Mouse (Mus musculus) testis, postnatal 14 days (tissue): ENCODE results near the gene Tbxas1.

Source experiments
- DNase-seq: peaks from one replicate; pipeline ENCODE4 v3.0.0; 2021; ENCODE audit warnings: low spot score

Tbxas1 gene

DNA sequence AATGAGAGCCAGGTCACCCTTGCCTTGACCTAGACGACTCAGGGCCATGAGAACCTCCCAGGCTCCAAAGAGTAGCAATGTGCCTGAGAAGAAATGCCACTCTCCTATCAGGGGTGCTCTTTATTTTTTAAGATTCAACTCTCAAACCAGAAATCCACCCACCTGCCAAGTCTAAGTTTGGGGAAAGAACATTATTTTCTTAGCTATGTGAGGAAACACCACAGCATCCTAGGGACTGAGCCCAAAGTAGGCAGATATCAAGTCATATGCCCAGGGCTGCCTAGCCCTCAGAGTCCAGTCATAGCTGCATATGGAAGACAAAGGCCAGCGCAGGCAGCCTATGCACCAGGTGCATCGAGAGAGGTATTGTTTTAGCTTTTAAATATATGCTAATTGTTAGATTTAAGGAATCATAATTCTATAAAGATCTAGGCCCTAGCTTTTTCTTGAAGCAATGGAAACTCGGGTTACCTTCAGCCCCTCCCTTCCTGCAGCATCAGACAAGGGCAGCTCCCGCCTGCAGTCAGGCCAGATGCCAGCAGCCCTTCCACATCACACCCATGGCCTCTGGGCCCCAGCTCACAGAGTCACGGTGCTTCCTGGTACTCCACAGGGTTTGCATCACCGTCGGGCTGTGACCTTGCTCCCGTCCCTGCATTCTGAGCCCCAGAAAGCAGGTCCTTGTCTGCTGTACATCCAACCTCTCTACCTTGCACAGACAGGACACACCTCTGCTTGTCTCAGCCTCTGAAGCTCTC, 176.8 kb downstream of the Tbxas1 start:
- DNase-seq, result no peak

DNA sequence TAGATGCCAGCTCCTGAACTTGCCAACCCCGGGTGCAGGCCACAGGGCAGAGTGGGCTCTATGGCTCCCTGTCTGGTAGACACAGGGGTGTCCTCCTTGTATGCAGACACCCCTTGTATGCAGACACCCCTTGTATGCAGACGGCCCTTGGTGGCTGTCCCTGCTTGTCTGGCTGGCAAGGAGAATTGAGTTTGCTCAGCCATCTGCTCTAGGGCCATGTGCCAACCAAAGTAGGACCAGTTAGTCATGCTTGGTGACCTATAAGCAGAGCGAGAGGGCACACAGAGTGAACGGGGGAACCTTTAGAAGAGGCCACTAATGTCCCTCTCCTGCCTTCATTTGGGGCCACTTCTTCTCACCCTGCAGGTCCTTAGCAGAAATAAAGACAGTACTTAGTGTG, 177.4 kb downstream of the Tbxas1 start:
- DNase-seq, result no peak

DNA sequence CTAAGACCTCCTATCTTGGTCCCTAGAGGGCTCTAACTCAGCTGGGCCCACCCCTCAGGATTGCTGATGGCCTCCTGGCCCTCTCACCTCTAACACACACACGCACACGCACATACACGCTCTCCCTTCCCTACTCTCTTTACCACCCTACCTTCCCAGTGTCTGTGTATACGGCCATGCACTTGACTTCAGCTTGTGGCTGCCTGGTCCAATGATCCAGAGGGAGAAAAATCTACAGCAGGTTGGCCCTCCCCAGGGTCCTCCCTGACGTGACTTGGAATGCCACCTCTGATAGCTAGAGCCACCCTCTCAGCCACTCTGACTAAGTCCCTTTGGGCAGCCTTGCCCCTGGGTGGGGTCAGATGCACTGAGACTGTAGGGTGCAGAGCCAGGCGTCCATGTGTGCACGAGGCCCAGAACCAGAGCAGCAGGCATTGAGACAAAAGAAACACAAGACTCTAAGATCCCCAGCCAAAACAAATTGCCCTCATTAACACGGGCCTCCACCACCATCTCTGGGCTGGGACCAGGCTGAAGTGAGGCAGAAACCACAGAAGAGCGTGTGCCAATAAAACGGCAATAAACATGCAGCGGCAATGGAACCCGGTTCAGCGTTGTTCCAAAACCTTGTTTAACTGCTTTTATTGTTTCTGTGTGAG, 179.1 kb downstream of the Tbxas1 start:
- no peak for DNase-seq

DNA sequence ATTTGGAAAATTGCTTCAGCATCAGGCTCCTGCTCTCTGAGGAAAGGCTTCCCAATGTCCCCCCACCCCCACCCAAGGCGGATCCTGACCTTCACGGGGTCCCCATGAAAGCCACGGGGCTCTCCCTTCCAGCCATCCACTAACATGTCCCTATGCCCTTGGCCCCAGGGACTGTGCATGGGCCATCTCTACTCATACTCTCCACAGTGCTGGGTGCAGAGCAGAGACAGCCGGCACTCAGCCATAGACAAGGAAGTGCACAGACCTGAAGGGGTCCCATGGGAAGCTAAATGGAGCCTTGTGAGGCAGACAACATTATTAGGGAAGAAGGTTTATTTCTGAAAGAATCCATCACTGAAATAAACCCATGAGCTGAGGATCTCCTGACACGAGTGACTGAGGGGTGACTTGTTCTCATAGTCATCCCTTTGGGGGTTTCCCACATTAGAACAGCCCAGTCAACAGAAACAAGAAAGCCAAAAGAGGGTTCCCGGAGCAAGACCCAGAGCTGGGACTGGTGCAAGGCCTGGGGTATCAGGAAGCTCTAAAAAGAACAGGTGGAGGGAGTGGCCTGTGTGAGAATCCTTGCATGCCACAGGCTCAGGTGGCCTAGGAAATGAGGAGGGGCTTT, 179.8 kb downstream of the Tbxas1 start:
- DNase-seq, result no peak

DNA sequence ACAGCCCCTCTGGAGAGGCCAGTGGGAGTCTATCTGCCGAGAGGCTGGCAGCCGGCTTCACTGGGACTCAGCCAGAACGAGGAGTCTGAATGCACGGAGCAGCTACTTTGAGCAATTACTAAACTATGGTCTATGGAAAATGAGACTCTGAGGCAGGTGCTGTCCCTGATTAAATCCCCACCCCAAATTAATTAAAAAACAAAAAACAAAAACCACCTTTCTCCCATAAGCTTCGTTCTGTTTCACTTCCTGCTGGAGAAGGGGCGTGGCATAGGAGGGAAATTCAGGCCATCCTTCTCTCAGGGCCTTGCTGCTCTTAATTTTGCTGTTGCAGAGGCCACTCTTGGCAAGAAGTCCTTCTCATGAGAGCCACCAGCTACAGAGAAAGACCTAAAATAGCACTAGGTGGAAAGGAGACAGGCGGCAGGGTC, 180.6 kb downstream of the Tbxas1 start:
- no peak for DNase-seq

DNA sequence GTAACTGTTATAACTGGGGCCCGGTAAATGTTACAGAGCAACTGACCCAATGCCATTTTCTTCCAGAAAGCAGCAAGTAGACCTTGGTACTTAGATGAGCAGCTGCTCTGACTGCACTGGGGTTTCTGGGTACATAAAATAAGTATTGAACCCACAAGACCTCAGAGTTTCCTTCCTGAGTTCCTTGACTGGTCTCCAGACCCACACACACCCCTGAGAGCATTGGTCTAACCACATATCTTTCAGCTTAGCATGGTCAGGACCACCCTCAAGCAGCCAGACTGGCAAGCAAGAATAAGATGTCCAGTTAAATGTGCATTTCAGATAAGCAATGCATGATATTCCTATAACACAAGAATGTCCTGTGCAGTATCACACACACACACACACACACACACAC, 182.0 kb downstream of the Tbxas1 start:
- DNase-seq, result no peak

DNA sequence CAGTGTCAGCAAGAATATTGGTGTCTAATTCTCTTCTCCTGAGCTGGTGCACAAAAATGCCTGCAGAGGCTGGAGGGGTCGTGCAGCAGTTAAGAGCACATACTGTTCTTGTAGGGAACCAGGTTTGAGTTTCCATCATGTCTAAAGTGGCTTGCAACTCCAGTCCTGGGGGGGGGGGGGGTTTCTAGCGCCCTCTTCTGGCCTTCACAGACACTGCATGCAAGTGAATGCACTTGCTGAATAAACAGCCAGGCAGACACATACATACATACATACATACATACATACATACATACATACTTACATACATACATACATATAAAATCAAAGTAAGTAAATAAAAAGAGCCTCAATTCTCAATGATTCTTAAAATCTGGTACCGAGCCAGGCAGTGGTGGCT, 183.2 kb downstream of the Tbxas1 start:
- DNase-seq, result no peak

DNA sequence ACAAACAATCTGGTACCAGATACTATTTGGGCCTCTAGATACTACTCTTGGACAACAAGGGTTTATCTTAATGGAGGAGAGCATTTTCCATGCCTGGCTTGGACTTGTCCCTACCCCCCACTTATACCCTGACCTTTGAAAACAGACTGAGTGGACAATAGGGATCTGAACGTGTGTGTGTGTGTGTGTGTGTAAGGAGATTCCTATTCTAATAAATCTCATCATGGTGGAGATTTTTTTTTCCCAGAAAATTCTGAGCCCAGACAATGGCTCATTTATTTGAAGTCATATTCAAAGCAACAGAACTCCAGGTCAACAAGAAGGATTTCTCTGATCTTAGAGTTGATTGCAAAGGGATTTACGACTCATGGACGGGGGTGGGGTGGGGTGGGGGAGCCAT, 183.7 kb downstream of the Tbxas1 start:
- DNase-seq, result no peak

DNA sequence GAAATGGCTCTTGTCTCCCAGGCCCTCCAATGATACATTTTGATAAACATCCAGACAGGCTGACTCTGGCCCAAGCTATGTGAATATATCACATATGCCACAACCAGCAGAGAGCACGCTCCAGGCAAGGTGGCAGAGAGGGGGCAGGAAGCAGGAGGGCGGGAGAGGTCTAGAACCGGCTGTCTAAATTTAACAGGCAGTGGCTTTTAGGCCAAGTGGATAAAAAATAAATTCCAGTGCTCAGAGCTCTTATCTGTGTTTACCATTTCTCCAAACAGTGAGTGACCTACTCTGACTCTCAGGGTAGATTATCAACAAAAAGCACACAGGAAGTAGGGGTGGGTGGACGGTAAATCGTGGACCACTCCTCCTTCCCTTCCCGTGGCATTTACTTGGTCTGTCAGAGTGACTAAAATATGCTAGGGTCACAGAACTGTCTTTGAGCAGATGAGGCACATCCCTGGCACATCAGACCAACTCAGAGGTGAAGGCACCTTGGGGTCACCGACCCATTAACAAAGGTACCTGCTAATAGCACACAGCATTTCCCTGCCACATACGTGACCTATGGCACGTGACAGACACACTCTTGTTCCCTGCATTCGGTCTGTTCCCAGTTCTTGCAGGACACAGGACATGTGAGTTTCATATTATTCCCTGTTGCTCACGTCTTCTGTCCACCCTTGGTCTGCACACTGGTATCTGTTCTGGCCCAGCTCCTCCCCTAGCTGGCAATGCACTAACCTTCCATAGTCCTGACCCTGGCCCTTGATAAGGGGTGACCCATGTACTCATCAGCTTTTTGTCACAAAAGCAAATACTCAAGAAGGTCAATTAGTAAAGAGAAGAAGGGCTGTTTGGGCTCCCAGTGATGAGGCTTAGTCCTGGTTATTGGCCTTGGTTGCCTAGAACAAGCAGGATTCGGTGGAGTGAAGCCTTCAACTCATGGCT, 184.6 kb downstream of the Tbxas1 start:
- DNase-seq, result no peak

DNA sequence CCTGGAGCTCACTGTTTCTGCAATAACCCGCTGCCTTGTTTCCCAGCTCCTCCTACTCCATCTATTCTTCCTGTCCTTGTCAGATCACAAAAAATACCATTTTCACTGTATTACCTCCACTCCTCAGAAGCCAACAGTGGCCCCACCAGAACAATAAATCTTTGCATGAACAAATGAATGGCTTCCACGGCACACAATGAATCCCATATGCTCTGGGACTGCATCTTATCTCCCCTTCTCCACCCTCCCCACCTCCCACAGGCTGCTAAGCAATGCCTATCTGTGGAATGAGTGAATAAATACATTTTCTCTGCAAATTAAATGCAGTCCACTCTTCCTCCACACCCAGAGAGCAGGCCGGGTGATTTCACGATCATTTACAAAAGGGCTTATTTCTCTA, 186.0 kb downstream of the Tbxas1 start:
- DNase-seq, result no peak

DNA sequence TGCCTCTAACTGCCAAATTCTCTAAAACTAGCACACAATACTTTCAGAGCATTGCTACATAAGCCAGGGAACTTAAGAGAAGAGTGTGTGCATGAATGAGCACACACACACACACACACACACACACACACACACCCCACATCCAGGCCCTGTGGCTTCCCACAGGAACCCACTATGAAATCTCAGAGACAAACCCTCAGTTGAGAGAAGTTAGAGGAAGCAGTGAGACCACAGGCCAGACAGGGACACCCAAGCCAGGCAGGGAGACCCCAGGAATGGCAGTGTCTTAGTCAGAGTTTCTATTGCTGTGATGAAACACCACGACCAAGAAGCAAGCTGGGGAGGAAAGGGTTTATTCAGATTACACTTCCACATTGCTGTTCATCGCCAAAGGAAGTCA, 188.3 kb downstream of the Tbxas1 start:
- DNase-seq, result no peak

DNA sequence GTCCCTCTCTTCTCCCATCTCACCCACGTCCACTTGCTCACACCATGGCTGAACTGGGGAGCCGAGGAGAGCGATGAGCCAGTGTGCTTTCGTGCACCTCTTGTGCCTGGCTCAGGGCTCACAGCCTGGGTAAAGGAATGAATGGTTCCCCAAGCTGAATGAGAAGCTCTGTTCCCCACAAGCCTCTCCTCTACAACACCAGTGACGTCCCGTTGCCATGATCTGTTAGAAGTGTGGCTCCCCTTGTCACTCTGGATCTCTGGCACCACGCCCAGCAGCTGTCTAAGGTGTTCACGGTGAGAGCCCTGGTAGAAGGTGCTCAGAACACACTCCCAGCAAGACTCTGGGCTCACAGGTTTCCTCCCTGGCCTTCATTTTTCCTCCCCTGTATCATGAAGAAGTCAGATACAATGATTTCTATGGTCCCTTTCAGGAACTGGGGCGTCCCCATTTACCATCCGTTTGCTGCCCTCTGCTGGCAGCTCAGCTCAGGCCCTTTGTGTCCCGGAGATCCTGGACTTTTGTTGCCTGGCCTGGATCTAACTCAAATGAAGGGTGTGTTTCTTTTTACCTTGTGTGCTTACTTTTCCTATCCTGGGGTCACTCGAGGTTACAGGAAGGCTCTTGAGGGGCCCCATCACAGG, 191.9 kb downstream of the Tbxas1 start:
- DNase-seq, result peak; percentile 28

DNA sequence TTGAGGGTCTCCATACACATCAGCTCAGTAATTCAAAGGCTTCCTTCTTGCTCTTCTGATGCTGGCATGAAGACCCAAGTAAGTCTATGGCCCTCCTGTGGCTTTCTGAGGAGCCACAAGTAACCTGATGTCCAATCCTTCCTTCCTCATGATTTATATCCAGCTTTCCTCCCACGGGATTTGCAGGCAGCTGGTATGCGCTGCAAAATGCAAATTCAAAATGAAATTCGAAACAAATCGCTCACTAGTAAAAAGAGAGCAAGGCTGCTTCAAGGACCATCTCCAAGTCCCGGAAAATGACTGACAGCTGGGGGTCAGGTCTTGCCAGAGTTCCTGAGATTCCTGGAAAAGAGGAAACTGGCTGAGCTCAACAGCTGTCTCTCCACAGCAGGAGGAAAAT, 197.5 kb downstream of the Tbxas1 start:
- no peak for DNase-seq

DNA sequence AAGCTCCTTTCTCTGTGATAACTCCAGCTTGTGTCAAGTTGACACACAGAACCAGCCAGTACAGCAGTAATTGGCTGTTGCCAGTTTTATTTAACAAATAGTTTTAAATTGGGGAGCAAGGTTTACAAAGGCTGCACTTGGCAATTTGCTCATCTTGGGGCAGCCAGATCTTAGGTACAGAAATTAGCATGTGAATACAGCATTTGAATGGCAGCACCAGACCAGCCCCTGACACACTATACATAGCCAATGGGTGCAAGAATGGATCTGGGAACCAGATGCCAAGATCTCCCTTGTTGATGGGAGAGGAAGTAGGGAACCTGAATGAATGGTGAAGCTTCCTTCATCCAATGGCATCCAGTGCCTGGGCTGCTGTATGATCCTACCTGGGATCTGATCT, 199.0 kb downstream of the Tbxas1 start:
- no peak for DNase-seq

DNA sequence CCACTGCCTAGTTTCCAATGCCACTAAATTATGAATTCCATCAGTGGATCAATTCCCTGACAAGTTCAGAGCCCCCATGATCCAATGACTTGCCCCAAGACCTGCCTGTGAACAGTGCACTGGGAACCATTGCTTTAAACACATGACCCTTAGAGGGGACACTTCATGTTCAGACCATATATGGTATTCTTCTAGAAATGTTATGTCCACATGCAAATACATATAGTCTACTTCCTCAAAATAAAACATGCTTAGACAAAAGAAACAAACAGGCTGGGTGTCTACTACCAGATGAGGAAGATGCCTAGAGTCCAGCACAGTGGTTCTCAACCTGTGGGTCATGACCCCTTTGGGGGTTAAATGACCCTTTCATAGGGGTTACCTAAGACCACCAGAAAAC, 201.3 kb downstream of the Tbxas1 start:
- no peak for DNase-seq

DNA sequence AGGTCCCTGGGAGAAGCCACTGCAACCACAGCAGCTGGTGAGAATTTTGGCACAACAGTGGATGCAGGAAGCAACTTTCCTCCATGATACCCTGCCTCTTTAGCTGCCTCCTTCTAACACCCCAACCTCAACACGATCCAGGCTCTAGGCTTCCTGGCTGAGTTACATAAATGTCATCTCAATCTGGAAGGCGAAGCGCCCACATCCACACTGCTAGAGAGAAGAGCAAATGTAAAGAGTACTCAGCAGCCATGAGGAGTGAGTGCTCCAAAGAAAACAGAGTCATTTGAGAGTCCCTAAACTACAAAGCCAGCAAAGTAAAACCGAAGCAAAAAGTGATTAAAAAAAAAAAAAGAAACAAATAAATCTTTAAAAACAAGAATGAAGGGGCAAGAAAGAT, 229.4 kb downstream of the Tbxas1 start:
- no peak for DNase-seq

DNA sequence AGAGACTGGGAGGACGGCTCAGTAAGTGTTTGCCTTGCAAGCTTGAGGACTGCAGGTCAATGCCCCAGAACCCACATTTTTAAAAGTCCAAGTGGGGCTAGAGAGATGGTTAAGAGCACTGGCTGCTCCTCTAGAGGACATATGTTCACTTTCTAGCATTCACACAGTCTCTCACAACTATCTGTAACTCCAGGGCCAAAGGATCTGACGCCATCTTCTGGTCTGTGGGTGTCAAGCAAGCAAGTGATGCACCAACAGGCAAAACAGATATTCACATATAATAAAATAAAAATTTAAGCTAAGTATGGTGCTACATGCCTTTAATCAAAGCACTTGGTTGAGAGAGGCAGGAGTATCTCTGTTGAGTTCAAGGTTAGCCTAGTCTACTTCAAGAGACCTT, 231.6 kb downstream of the Tbxas1 start:
- no peak for DNase-seq

DNA sequence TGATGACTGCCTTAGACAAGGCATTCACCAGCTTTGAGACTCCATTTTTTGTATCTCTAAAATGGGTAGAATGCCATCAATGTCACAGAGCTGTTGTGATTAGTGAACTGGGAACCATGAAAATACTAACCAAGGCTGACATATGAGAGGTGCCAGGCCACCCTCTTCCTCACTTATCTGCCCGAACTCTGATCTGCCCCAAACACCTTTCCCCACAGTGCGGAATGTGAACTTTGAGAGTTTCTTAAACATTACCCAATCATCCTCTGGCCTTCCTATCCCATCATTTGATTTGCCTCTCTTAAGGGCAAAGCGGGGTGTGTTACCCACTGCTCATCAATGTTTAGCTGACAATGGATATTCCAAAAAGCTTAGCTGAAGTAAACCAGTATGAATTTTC, 237.5 kb downstream of the Tbxas1 start:
- DNase-seq, result no peak

DNA sequence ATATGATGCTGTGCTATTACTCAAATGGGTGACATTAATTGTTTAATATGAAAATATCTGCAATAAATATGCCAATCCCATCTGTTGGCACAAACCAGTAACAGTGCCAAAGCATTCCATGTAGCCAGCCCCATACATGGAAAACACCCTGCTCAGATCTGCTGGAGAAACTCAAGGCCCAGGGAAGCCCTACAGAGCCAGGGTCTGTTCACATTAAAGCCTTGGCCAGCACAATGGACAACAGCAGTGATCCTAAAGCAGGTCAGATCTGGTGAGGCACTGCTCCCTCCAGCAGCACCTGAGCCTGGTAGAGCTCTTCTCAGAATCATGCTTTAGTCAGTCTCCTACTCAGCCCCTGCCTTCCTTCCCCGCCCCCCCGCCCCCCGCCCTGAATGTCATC, 237.9 kb downstream of the Tbxas1 start:
- DNase-seq, result no peak

DNA sequence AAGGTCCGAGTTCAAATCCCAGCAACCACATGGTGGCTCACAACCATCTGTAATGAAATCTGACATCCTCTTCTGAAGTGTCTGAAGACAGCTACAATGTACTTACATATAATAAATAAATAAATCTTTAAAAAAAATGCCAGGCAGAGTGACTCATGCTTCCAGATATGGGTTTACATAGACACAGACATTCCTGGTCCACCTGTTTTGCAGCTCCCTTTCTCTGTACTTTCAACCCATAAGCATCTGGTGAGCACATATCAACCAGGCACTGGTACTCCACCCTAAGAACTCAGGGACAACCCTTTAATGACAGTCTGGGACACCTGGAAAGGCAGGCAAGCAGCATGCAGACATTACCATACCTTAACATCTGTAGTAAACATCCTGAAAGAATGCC, 240.2 kb downstream of the Tbxas1 start:
- DNase-seq, result no peak

DNA sequence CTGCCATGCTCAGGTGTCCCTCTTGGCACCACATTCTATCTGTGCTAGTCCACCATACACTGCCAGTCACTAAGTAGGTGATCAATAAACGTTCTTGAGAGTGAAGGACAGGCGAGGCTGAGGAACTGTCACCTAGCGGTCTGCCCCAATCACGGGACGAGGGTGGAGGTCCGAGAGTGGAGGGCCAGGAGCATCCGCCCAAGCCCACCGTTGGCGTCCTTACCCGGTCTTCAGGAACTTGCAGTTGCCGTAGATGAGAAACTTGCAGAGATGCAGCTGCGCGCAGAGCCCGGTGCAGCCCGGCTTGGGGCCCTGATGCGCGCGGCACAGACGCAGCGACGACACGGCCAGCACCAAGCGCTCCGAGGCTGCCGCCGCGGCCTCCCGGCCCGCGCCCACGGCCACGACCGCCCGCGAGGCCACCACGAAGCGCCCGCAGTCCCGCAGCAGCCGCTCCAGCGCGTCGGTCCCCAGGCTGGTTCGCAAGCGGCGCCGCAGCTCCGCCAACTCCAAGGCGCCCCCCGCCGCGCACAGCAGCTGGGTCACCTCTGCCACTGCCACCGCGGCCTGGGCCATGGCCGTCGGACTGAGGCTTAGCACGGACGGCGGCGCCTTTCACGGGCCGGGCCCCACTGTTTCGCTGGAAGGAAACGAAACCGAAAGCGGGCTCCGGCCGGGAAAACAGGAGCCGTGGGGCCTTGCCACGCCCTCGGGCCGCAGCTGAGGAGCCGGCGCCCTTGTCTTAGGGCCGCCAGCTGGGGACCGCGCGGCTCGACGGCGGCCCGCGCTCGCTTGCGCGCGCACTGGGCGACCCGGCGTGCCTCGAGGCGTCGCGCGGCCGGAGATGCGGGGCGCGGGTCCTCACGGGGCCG, 242.6 kb downstream of the Tbxas1 start, which contains the start of gene Parp12:
Gene Parp12, minus strand, starts transcription at position 766 of the 872 bp plus-strand sequence.
- peak; percentile 82 for DNase-seq
